Mouse (Mus musculus) midbrain, embryonic 12.5 days (tissue): ENCODE data around the gene Ust. TPM values are rescaled to one million over a fixed set of nuclear protein-coding genes. Genes with fewer than 3 reads are reported as not detected.

Source experiments
- ATAC-seq: fragments of 200-750 bp; cut with Nextera tagmentation; 2 replicates; pipeline ENCODE4 v1.8.0; 2017; ENCODE audit warnings: low read depth, moderate TSS enrichment, moderate library complexity; ENCODE audit not compliant: low FRiP score
- H3K27ac ChIP-seq: fragments of 300-500 bp; sonication (generic); replicated peaks from 2 replicates; pipeline ENCODE4 v1.5.1; 2016; ENCODE audit warnings: mild to moderate bottlenecking
- H3K27me3 ChIP-seq: fragments of 300-500 bp; sonication (generic); 2 replicates; pipeline ENCODE4 v1.6.1; 2016; ENCODE audit warnings: mild to moderate bottlenecking
- H3K36me3 ChIP-seq: fragments of 300-500 bp; sonication (generic); 2 replicates; pipeline ENCODE4 v1.6.1; 2016
- H3K4me1 ChIP-seq: fragments of 300-500 bp; sonication (generic); 2 replicates; pipeline ENCODE4 v1.6.1; 2016
- H3K4me2 ChIP-seq: fragments of 300-500 bp; sonication (generic); replicated peaks from 2 replicates; pipeline ENCODE4 v1.6.1; 2016; ENCODE audit warnings: mild to moderate bottlenecking, moderate library complexity
- H3K4me3 ChIP-seq: fragments of 300-500 bp; sonication (generic); 2 replicates; pipeline ENCODE4 v1.5.1; 2016; ENCODE audit warnings: mild to moderate bottlenecking
- H3K9ac ChIP-seq: fragments of 300-500 bp; sonication (generic); replicated peaks from 2 replicates; pipeline ENCODE4 v1.6.1; 2016; ENCODE audit warnings: mild to moderate bottlenecking, moderate library complexity
- H3K9me3 ChIP-seq: fragments of 300-500 bp; sonication (generic); 2 replicates; pipeline ENCODE4 v1.6.1; 2016; ENCODE audit warnings: mild to moderate bottlenecking
- WGBS: fragments of 180-500 bp; shearing (Covaris S2); methylation state at CpG from one replicate; pipeline ENCODE4 v1.1.7; 2016; 5-methylcytosine and 5-hydroxymethylcytosine counted together
- polyA plus RNA-seq: library from polyadenylated mRNA; unstranded; fragments of >200 nt; fragmentation: Nextera tagmentation; extraction: Ambion mirVana; gene quantifications from 2 replicates; pipeline ENCODE4 v1.2.1, GENCODE M21; 2016

Ust gene
- polyA plus RNA-seq, 1 experiment from 2014 or later = 4.0 TPM

- 70% methylated on average over 7 of the region's 7 CpGs for WGBS
- Histone ChIP-seq H3K36me3 (no peaks in the 10 kb centered on the region), H3K4me1 (no peaks in the 10 kb centered on the region), H3K27ac (no peak overlapping the region), H3K4me3 (no peak overlapping the region), H3K9me3 (no peaks in the 10 kb centered on the region), H3K4me2 (no peak overlapping the region), H3K9ac (no peak overlapping the region), H3K27me3 (0 out of 2 replicates have a peak, but pooled peaks cover 3% of the 10 kb centered on the region)
- no peak for ATAC-seq
These were observed 335.5 kb downstream of the Ust start for GRCm38 (mm10) chr10:8183171-8183570.

- H3K36me3 ChIP-seq = no peaks in the 10 kb centered on the region
- no peaks in the 10 kb centered on the region for H3K9me3 ChIP-seq
- no peak for ATAC-seq
- H3K4me2 ChIP-seq = no peak overlapping the region
- no peak overlapping the region for H3K9ac ChIP-seq
- no peak overlapping the region for H3K4me3 ChIP-seq
- H3K27ac ChIP-seq = no peak overlapping the region
- H3K4me1 ChIP-seq = peaks cover 1% of the 10 kb centered on the region; the same call in 1 of the 2 replicates
- H3K27me3 ChIP-seq = 0 out of 2 replicates have a peak, but pooled peaks cover 3% of the 10 kb centered on the region
- WGBS = 82% methylated on average over 4 of the region's 4 CpGs
These were observed 336.9 kb downstream of the Ust start for GRCm38 (mm10) chr10:8181596-8182185.

GRCm38 (mm10) chr10:8177618-8178017, 341.0 kb downstream of the Ust start:
- Histone ChIP-seq H3K4me2 (no peak overlapping the region), H3K36me3 (no peaks in the 10 kb centered on the region), H3K4me1 (peaks cover 22% of the 10 kb centered on the region), H3K9me3 (no peaks in the 10 kb centered on the region), H3K27me3 (no peaks in the 10 kb centered on the region), H3K9ac (no peak overlapping the region), H3K4me3 (no peak overlapping the region), H3K27ac (no peak overlapping the region)
- ATAC-seq = no peak
- 79% methylated on average over 5 of the region's 5 CpGs for WGBS

GRCm38 (mm10) chr10:8176351-8177053, 342.1 kb downstream of the Ust start:
- 58% methylated on average over 13 of the region's 13 CpGs for WGBS
- Histone ChIP-seq H3K9ac (peak overlapping the region; percentile 28; the same call in 1 of the 2 replicates), H3K9me3 (no peaks in the 10 kb centered on the region), H3K4me3 (no peak overlapping the region), H3K27ac (no peak overlapping the region), H3K4me2 (no peak overlapping the region), H3K4me1 (peaks cover 22% of the 10 kb centered on the region), H3K36me3 (no peaks in the 10 kb centered on the region), H3K27me3 (no peaks in the 10 kb centered on the region)
- ATAC-seq = no peak

GRCm38 (mm10) chr10:8176008-8176350, 342.6 kb downstream of the Ust start:
- Histone ChIP-seq H3K9me3 (no peaks in the 10 kb centered on the region), H3K27ac (no peak overlapping the region), H3K4me1 (peaks cover 22% of the 10 kb centered on the region), H3K9ac (no peak overlapping the region), H3K4me3 (no peak overlapping the region), H3K36me3 (no peaks in the 10 kb centered on the region), H3K27me3 (no peaks in the 10 kb centered on the region), H3K4me2 (no peak overlapping the region)
- no peak for ATAC-seq
- 72% methylated on average over 3 of the region's 3 CpGs for WGBS

- 82% methylated on average over 2 of the region's 2 CpGs for WGBS
- H3K27ac ChIP-seq = no peak overlapping the region
- no peak overlapping the region for H3K4me2 ChIP-seq
- peaks cover 22% of the 10 kb centered on the region for H3K4me1 ChIP-seq
- no peak overlapping the region for H3K4me3 ChIP-seq
- 0 out of 2 replicates have a peak, but pooled peaks cover 2% of the 10 kb centered on the region for H3K9me3 ChIP-seq
- no peaks in the 10 kb centered on the region for H3K36me3 ChIP-seq
- no peaks in the 10 kb centered on the region for H3K27me3 ChIP-seq
- H3K9ac ChIP-seq = no peak overlapping the region
- ATAC-seq = peak; percentile 35; the same call in 1 of the 2 replicates
These were observed 343.9 kb downstream of the Ust start for GRCm38 (mm10) chr10:8174697-8175096.

GRCm38 (mm10) chr10:8174230-8174629, 344.4 kb downstream of the Ust start:
- 56% methylated on average over 7 of the region's 7 CpGs for WGBS
- peak; percentile 81 for ATAC-seq
- H3K4me2 ChIP-seq = no peak overlapping the region

GRCm38 (mm10) chr10:8173032-8173431, 345.6 kb downstream of the Ust start:
- ATAC-seq = no peak
- 77% methylated on average over 3 of the region's 3 CpGs for WGBS

More at GRCm38 (mm10) chr10:8174230-8174629, 344.4 kb downstream of the Ust start:
- Histone ChIP-seq H3K27me3 (no peaks in the 10 kb centered on the region), H3K4me1 (peaks cover 22% of the 10 kb centered on the region), H3K4me3 (no peak overlapping the region), H3K36me3 (no peaks in the 10 kb centered on the region), H3K9ac (no peak overlapping the region), H3K27ac (no peak overlapping the region), H3K9me3 (0 out of 2 replicates have a peak, but pooled peaks cover 7% of the 10 kb centered on the region)

GRCm38 (mm10) chr10:8171556-8171955, 347.1 kb downstream of the Ust start:
- Histone ChIP-seq H3K4me1 (peaks cover 19% of the 10 kb centered on the region), H3K9me3 (peaks cover 18% of the 10 kb centered on the region; the same call in 1 of the 2 replicates), H3K9ac (no peak overlapping the region), H3K27me3 (no peaks in the 10 kb centered on the region), H3K36me3 (no peaks in the 10 kb centered on the region), H3K4me3 (no peak overlapping the region), H3K27ac (no peak overlapping the region), H3K4me2 (no peak overlapping the region)
- no peak for ATAC-seq
- WGBS = 94% methylated on average over 11 of the region's 11 CpGs

More at GRCm38 (mm10) chr10:8173032-8173431, 345.6 kb downstream of the Ust start:
- no peaks in the 10 kb centered on the region for H3K36me3 ChIP-seq
- no peak overlapping the region for H3K9ac ChIP-seq
- H3K4me2 ChIP-seq = no peak overlapping the region
- peaks cover 18% of the 10 kb centered on the region; the same call in 1 of the 2 replicates for H3K9me3 ChIP-seq
- peaks cover 22% of the 10 kb centered on the region for H3K4me1 ChIP-seq
- H3K4me3 ChIP-seq = no peak overlapping the region
- H3K27me3 ChIP-seq = no peaks in the 10 kb centered on the region
- H3K27ac ChIP-seq = no peak overlapping the region
